Mouse (Mus musculus) hindbrain, embryonic 13.5 days (tissue): Measurements from ENCODE around the gene Slc4a8. TPM values are rescaled to one million over a fixed set of nuclear protein-coding genes. Genes with fewer than 3 reads are reported as not detected.

Experiments used
- ATAC-seq: fragments of 200-750 bp; cut with Nextera tagmentation; 2 replicates; pipeline ENCODE4 v1.8.0; 2017; ENCODE audit warnings: moderate TSS enrichment; ENCODE audit not compliant: low FRiP score
- H3K27ac ChIP-seq: fragments of 300-500 bp; sonication (generic); 2 replicates; pipeline ENCODE4 v1.5.1; 2015; ENCODE audit warnings: inconsistent platforms, mild to moderate bottlenecking, moderate library complexity
- H3K27me3 ChIP-seq: fragments of 300-500 bp; sonication (generic); 2 replicates; pipeline ENCODE4 v1.6.1; 2015; ENCODE audit warnings: mild to moderate bottlenecking, inconsistent platforms
- H3K36me3 ChIP-seq: fragments of 300-500 bp; sonication (generic); 2 replicates; pipeline ENCODE4 v1.6.1; 2015; ENCODE audit warnings: mild to moderate bottlenecking, inconsistent platforms
- H3K4me1 ChIP-seq: fragments of 300-500 bp; sonication (generic); replicated peaks from 2 replicates; pipeline ENCODE4 v1.6.1; 2015; ENCODE audit warnings: inconsistent platforms
- H3K4me2 ChIP-seq: fragments of 300-500 bp; sonication (generic); 2 replicates; pipeline ENCODE4 v1.6.1; 2015; ENCODE audit warnings: inconsistent platforms, mild to moderate bottlenecking, moderate library complexity
- H3K4me3 ChIP-seq: fragments of 300-500 bp; sonication (generic); 2 replicates; pipeline ENCODE4 v1.5.1; 2015; ENCODE audit warnings: mild to moderate bottlenecking, inconsistent platforms
- H3K9ac ChIP-seq: fragments of 300-500 bp; sonication (generic); 2 replicates; pipeline ENCODE4 v1.6.1; 2015; ENCODE audit warnings: mild to moderate bottlenecking, inconsistent platforms
- H3K9me3 ChIP-seq: fragments of 300-500 bp; sonication (generic); 2 replicates; pipeline ENCODE4 v1.6.1; 2016; ENCODE audit warnings: inconsistent platforms
- WGBS: fragments of 180-500 bp; shearing (Covaris S2); methylation state at CpG from one replicate; pipeline ENCODE4 v1.1.7; 2015; 5-methylcytosine and 5-hydroxymethylcytosine counted together
- polyA plus RNA-seq: library from polyadenylated mRNA; unstranded; fragments of >200 nt; fragmentation: Nextera tagmentation; extraction: Ambion mirVana; gene quantifications from 2 replicates; pipeline ENCODE4 v1.2.1, GENCODE M21; 2015

Slc4a8 gene
- polyA plus RNA-seq, 1 experiment from 2014 or later = 26.2 TPM

DNA sequence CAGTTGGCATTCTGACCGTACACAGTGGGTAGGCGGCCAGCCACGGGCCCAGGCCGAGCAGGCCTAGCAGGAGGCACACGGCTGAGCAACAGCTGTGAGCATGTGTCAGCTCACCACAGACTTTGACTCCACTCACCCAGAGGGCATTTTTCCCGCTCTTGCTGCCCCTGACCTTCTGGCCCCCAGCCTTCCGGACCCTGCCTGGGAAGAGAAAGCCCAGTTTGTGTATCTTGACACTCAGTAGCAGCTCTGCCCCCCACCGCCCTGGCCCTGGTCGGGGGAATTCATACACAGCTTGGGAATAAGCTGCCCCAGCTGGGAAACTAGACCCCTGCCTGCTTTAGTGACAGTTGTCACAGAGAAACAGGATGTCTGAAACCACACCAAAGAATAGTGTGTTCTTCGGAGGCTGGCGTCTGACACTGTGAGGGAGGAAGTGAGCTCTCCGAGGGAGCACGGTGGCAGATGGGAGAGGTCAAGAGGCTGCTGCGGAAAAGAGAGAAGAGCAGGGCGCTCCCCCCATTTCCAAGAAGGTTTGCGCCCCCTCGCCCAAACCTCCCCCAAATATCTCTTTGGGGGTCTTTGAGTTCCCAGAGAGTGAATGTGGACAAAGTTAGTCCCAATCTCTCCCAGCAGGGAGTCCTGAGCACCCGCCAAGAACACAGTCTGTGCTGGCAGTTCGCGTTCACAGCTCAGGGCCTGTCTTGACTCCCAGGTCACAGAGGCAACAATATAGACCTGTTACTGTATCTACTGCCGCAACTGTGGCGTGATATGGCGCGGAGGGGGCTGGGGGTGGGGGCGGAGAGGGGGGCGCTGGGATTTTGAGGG lies 83.7 kb downstream of the Slc4a8 start:
- peaks cover 4% of the 10 kb centered on the region; the same call in 1 of the 2 replicates for H3K9me3 ChIP-seq
- no peak overlapping the region for H3K9ac ChIP-seq
- H3K27me3 ChIP-seq = no peaks in the 10 kb centered on the region
- 42% methylated on average over 26 of the region's 26 CpGs for WGBS
- no peaks in the 10 kb centered on the region for H3K36me3 ChIP-seq
- H3K4me3 ChIP-seq = no peak overlapping the region
- no peak overlapping the region for H3K4me2 ChIP-seq
- H3K27ac ChIP-seq = peak overlapping the region; percentile 44; the same call in 1 of the 2 replicates
- 0 out of 2 replicates have a peak, but pooled peaks have one; percentile 43 for ATAC-seq
- H3K4me1 ChIP-seq = peaks cover 12% of the 10 kb centered on the region

DNA sequence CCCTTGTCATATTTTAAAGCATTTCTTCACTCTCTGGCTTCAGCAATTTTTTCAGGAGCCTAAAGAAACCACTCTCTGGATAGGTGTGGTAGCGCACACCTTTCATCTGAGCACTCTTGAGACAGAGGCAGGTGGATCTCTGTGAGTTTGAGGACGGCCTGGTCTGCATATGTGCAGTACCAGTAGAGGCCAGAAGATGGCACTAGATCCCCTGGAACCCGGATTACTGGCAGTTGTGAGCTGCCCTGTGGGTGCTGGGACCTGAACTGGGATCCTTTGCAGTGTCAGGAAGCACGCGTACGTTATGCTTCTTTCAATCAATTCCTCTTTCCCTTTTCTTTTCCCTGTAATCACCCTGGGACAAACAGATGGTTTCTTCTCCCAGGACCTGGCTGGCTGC lies 85.6 kb downstream of the Slc4a8 start:
- no peaks in the 10 kb centered on the region for H3K36me3 ChIP-seq
- H3K9ac ChIP-seq = no peak overlapping the region
- 87% methylated on average over 6 of the region's 6 CpGs for WGBS
- no peak overlapping the region for H3K27ac ChIP-seq
- H3K4me1 ChIP-seq = peaks cover 12% of the 10 kb centered on the region
- H3K27me3 ChIP-seq = no peaks in the 10 kb centered on the region
- no peak overlapping the region for H3K4me2 ChIP-seq
- H3K4me3 ChIP-seq = no peak overlapping the region
- H3K9me3 ChIP-seq = peaks cover 4% of the 10 kb centered on the region; the same call in 1 of the 2 replicates
- ATAC-seq = no peak

DNA sequence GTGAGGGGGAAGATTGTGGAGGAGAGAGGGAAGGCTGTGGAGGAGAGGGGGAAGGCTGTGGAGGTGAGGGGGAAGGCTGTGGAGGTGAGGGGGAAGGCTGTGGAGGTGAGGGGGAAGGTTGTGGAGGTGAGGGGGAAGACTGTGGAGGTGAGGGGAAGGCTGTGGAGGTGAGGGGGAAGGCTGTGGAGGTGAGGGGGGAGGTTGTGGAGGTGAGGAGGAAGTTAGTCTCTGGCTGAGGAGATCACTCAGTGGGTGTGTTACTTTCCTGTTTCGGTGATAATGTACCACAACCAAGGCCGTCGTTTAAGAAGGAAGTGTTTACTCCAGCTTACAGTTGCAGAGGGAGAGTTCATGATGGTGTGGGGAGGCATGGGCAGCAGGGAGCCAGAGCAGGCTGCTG lies 96.0 kb downstream of the Slc4a8 start:
- H3K27ac ChIP-seq = no peak overlapping the region

DNA sequence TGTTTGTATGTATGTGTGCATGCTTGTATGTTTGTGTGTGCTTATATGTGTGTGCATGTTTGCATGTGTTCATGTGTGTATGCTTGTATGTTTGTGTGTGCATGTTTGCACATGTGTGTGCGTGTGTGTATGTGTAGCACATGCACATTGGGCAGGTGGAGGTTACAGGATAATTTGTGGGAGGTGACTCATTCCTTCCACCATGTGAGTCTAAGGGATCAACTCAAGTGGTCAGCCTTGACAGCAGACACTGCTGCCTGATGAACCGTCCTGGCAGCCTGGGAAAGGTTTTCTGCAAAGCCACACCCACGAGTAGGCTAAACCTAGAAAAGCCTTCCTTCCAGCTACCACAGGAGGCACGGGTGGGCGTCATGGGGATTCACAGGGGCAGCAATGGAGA lies 99.3 kb downstream of the Slc4a8 start:
- no peak overlapping the region for H3K4me3 ChIP-seq
- no peaks in the 10 kb centered on the region for H3K36me3 ChIP-seq
- no peaks in the 10 kb centered on the region for H3K4me1 ChIP-seq
- H3K27me3 ChIP-seq = no peaks in the 10 kb centered on the region
- H3K9ac ChIP-seq = no peak overlapping the region
- H3K27ac ChIP-seq = no peak overlapping the region
- 51% methylated on average over 5 of the region's 5 CpGs for WGBS
- H3K9me3 ChIP-seq = no peaks in the 10 kb centered on the region
- no peak for ATAC-seq
- no peak overlapping the region for H3K4me2 ChIP-seq

More for the DNA sequence above, 96.0 kb downstream of the Slc4a8 start:
- 84% methylated on average over 3 of the region's 3 CpGs for WGBS
- H3K9ac ChIP-seq = no peak overlapping the region
- H3K27me3 ChIP-seq = no peaks in the 10 kb centered on the region
- H3K4me3 ChIP-seq = no peak overlapping the region
- no peaks in the 10 kb centered on the region for H3K4me1 ChIP-seq
- no peak for ATAC-seq
- no peaks in the 10 kb centered on the region for H3K36me3 ChIP-seq
- H3K4me2 ChIP-seq = no peak overlapping the region
- no peaks in the 10 kb centered on the region for H3K9me3 ChIP-seq

DNA sequence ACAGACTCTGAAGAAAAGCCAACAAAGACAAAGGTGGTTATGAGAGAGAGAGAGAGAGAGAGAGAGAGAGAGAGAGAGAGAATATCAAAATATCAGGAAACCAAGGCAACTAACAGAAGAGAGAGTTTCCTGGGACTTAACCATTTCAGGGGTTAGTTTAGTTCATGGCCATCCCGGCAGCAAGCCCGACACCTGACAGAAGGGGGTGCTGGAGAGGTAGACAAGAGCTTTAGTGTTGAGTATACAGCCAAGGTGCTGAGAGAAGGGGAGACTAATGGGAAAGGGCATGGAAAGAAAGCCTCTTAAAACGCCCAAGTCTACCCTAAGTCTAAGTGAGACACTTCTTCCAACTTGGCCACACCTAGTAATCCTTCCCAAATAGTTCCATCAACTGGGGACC lies 104.0 kb downstream of the Slc4a8 start:
- 0 out of 2 replicates have a peak, but pooled peaks cover 4% of the 10 kb centered on the region for H3K9me3 ChIP-seq
- H3K4me3 ChIP-seq = no peak overlapping the region
- H3K27me3 ChIP-seq = peaks cover 10% of the 10 kb centered on the region
- H3K36me3 ChIP-seq = no peaks in the 10 kb centered on the region
- WGBS = 49% methylated on average over 3 of the region's 3 CpGs
- no peak overlapping the region for H3K4me2 ChIP-seq
- no peak overlapping the region for H3K9ac ChIP-seq
- no peak for ATAC-seq
- H3K27ac ChIP-seq = no peak overlapping the region
- H3K4me1 ChIP-seq = peaks cover 11% of the 10 kb centered on the region

DNA sequence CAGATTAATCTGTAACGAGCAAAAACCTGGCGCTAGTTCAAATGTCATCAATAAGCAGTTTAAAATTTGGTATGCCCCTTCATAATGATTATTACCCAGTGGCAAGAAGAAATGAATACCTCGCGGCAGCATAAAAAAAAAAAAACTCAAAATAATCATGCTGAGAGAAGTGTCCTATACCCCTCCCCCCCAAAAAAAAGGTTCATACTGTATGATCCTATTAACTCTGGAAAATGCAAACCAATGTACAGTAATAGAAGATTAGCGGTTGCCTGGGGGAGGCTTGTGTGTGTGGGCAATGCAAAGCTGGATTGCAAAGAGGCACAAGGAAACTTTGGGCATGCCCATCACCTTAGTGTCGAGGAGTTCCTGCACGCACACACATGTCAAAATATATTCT lies 108.0 kb downstream of the Slc4a8 start, which contains the start of gene Scn8a:
TSS of gene Scn8a (plus strand) at position 301 of the 400 bp plus-strand sequence.
- WGBS = 76% methylated on average over 7 of the region's 7 CpGs

DNA sequence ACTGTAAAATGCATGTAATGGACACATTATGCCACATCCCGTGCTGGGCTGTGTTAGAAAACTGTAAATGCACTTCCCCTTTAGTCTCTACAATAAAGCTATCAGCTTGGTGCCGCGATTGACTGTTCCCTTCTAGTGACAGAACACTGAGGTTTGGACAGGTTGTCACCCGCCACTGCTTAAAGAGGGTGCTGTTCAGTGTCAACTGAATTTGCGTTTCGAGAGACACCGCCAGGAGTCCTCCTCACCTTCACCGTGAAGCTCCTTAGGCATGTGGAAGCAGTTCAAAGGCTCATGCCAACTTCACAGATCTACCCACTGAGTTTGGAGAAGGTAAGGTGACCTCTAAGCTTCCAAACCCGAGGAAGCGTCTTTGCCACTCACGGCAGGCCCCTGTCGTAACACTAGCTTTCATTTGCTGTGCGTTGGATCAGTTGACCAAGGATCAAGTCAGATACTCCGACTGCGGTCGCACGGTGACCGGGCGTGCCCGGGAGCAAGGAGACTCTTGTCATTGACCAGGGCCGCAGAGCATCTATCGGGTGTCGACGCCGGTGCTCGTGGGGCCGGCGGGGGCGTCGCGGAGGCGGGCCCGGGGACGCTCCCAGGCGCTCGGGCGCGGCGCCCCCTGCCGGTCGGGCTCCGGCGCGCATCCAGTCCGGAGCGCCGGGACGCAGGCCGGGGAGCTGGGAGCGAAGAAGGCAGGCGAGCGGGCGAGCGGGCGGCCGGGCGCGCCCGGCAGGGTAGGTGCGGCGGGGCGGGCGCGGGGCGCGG lies 108.6 kb downstream of the Slc4a8 start:
- Histone ChIP-seq H3K9me3 (0 out of 2 replicates have a peak, but pooled peaks cover 4% of the 10 kb centered on the region), H3K9ac (peak overlapping the region; percentile 74), H3K4me3 (peak overlapping the region; percentile 83), H3K27me3 (peaks cover 16% of the 10 kb centered on the region), H3K4me2 (peak overlapping the region; percentile 61), H3K27ac (peak overlapping the region; percentile 83), H3K36me3 (no peaks in the 10 kb centered on the region), H3K4me1 (peaks cover 35% of the 10 kb centered on the region)
- peak; percentile 77 for ATAC-seq
- WGBS = 3% methylated on average over 62 of the region's 66 CpGs

More for the DNA sequence above, 108.0 kb downstream of the Slc4a8 start, which contains the start of gene Scn8a:
- no peak for ATAC-seq
- peaks cover 35% of the 10 kb centered on the region for H3K4me1 ChIP-seq
- H3K9ac ChIP-seq = peak within 1 kb of the TSS; percentile 74
- no peaks in the 10 kb centered on the region for H3K36me3 ChIP-seq
- H3K9me3 ChIP-seq = 0 out of 2 replicates have a peak, but pooled peaks cover 4% of the 10 kb centered on the region
- peak within 1 kb of the TSS; percentile 61 for H3K4me2 ChIP-seq
- peak within 1 kb of the TSS; percentile 83 for H3K27ac ChIP-seq
- H3K4me3 ChIP-seq = peak within 1 kb of the TSS; percentile 83
- peaks cover 16% of the 10 kb centered on the region for H3K27me3 ChIP-seq

DNA sequence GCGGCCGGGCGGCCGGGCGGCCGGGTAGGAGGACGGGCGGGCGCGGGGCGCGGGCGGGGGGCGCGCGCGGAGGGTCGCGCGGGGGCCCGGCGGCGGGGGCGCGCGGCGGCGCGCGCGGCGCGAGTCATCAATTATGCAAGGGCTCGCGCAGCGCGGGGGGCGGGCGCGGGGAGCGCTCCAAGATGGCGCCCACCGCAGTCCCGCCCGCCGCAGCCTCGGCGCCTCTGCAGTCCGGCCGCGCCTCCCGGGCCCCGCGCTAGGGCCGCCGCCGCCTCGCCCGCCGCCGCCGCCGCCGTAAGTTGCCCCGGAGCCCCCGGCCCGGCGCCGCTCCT lies 109.2 kb downstream of the Slc4a8 start:
- 0 out of 2 replicates have a peak, but pooled peaks cover 4% of the 10 kb centered on the region for H3K9me3 ChIP-seq
- no peaks in the 10 kb centered on the region for H3K36me3 ChIP-seq
- peaks cover 35% of the 10 kb centered on the region for H3K4me1 ChIP-seq
- H3K27ac ChIP-seq = peak overlapping the region; percentile 90
- peak; percentile 52 for ATAC-seq
- peak overlapping the region; percentile 83 for H3K4me3 ChIP-seq
- H3K27me3 ChIP-seq = peaks cover 16% of the 10 kb centered on the region
- peak overlapping the region; percentile 84 for H3K4me2 ChIP-seq
- H3K9ac ChIP-seq = peak overlapping the region; percentile 96
- 3% methylated on average over 37 of the region's 69 CpGs for WGBS

DNA sequence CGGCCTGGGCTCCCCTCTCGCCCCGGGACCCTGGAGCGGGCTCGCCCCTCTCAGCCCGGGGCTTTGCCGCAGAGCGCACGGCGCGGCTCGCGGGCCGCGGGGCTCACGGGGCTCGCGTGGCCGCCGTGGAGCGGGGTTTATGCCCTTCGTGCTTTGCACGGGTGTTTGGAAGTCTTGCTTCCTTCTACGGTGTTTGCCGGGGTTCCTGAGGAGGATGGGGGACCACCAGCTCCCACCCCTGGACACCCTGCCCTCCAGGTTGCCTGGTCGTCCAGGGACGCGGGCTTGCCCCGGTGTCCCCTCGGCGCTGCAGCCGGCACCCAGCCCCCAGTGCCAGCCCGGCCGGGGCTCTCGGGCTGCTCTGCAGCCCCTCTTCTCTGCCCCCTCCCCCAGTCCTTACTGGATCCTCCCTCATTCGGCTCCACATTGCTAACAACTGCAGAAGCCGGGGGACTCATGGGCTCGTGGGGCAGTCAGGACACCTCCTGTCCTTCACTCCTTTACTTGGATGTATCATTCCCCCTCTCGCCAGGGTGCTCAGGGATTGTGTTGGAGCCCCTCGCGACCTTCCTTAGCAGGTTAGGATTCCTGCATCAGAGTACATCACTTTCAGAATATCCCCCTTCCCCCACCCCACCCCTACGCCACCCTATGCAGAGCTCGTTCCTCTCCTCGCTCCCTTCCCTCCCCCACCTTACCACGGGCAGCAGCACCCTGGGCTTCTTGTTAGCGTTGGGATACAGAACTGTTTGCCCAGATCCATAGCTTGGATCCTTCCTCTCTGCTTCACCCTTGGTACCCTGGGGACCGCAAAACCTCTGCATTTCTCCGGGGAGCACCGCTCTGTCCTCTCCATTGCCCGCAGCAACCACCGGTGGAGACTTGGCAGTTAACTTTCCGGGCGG lies 109.8 kb downstream of the Slc4a8 start:
- Histone ChIP-seq H3K36me3 (no peaks in the 10 kb centered on the region), H3K4me1 (peaks cover 35% of the 10 kb centered on the region), H3K27ac (peak overlapping the region; percentile 90), H3K9ac (peak overlapping the region; percentile 96), H3K27me3 (peaks cover 16% of the 10 kb centered on the region), H3K4me3 (peak overlapping the region; percentile 83), H3K4me2 (peak overlapping the region; percentile 84), H3K9me3 (0 out of 2 replicates have a peak, but pooled peaks cover 1% of the 10 kb centered on the region)
- peak; percentile 73 for ATAC-seq
- WGBS = under 1% methylated on average over 49 of the region's 53 CpGs

DNA sequence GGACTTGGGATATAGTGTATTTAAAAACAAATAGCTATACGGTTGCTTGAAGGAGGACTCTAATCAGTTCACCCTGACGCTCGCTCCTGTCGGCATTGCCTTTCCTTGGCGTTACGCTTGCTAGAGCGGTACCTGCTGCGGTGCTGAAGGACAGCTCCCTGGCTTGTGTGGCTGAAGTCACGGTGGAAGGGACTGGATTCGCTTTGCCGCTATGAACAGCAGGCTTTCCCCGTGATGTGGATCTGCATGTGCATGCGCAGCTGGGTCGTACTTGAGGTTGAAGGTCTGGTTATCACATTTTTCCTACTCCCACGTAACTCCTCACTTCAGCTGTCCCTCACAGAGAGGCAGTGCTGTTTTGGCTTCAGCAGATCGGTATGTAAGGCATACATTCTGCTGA lies 111.6 kb downstream of the Slc4a8 start:
- Histone ChIP-seq H3K36me3 (no peaks in the 10 kb centered on the region), H3K9me3 (no peaks in the 10 kb centered on the region), H3K27me3 (peaks cover 13% of the 10 kb centered on the region), H3K4me1 (peaks cover 35% of the 10 kb centered on the region), H3K9ac (peak overlapping the region; percentile 96), H3K4me2 (peak overlapping the region; percentile 84), H3K4me3 (peak overlapping the region; percentile 83), H3K27ac (no peak overlapping the region)
- 3% methylated on average over 16 of the region's 16 CpGs for WGBS
- no peak for ATAC-seq
